20 mouse cellular contexts compared by ENCODE assay signal in genomic region chr9:72592016-72592415, GRCm38 (mm10). TPM values are rescaled to one million over a fixed set of nuclear protein-coding genes. Genes with fewer than 3 reads are reported as not detected.
DNase-seq lines count a peak whose midpoint lies in the region; ATAC-seq and TF ChIP-seq lines count a peak whose summit lies in the region.
"Had no signal": no experiment of that assay in that cellular context is flagged by ENCODE, and none has a peak within 500 bp of the region (broad histone marks: within the 10 kb centered on the region; RNA-seq: fewer than 3 reads in every experiment).

No protein-coding gene starts in this region.

- no peak for TF ChIP-seq CTCF in MEL (IDR thresholded peaks at IDR 0.05 in 2 of 3, conservative IDR thresholded peaks at IDR 0.05 in 1 of 3; ENCODE audit: control insufficient read depth in 1 of 3, insufficient read depth in 1 of 3, low read depth in 2 of 3, low read length in 3 of 3, poor library complexity in 1 of 3, severe bottlenecking in 1 of 3)

- peak in 1 of 2 experiments; percentile 58; a peak in 1 of 4 replicates for TF ChIP-seq EP300 in MEL (IDR thresholded peaks at IDR 0.05; ENCODE audit: low read depth in 1 of 2, low read length in 2 of 2)

- H3K9ac ChIP-seq in MEL (ENCODE audit: control insufficient read depth, low read depth, low read length, poor library complexity, severe bottlenecking) = no peak overlapping the region
- H3K9ac ChIP-seq in forebrain, embryonic 14.5 days (ENCODE audit: low read length) = no peak overlapping the region
- H3K9ac ChIP-seq: embryonic facial prominence, embryonic 12.5 days; heart, embryonic 12.5 days; hindbrain, embryonic 15.5 days had no signal

- no peak for TF ChIP-seq POLR2A in MEL (IDR thresholded peaks at IDR 0.05; ENCODE audit: control insufficient read depth in 1 of 2, insufficient read depth in 1 of 2, low read depth in 1 of 2, low read length in 2 of 2, poor library complexity in 1 of 2)

- ATAC-seq in hematopoietic stem cell, adult 5-6 weeks (replicated peaks in 1 of 2; ENCODE audit: insufficient read depth in 1 of 2, low FRiP score in 2 of 2, low TSS enrichment in 1 of 2, low read depth in 1 of 2, poor library complexity in 2 of 2, severe bottlenecking in 2 of 2) = peak; percentile 72 to 85; a peak in 3 of 4 replicates
- no peak for ATAC-seq in forebrain, embryonic 14.5 days
- ATAC-seq: activated CD4-positive, CD25-positive, alpha-beta regulatory T cell, adult 4 months; forebrain, embryonic 16.5 days; intestine, embryonic 16.5 days; Patski had no signal

- TF ChIP-seq RAD21 in MEL (IDR thresholded peaks at IDR 0.05; ENCODE audit: low read depth, low read length) = no peak

- H3K4me1 ChIP-seq in MEL (ENCODE audit: control insufficient read depth in 1 of 2, insufficient read depth in 2 of 2, low read length in 2 of 2) = no peaks in the 10 kb centered on the region; a peak in 1 of 4 replicates
- H3K4me1 ChIP-seq in forebrain, embryonic 14.5 days (ENCODE audit: control insufficient read depth, insufficient read depth, low read length) = no peaks in the 10 kb centered on the region
- H3K4me1 ChIP-seq: embryonic facial prominence, embryonic 12.5 days; heart, embryonic 12.5 days; hindbrain, embryonic 15.5 days had no signal

- H3K36me3 ChIP-seq in MEL (ENCODE audit: control insufficient read depth in 1 of 2, insufficient read depth in 2 of 2, low read length in 2 of 2) = peaks cover under 1 to 3% of the 10 kb centered on the region in 2 experiments; a peak in 3 of 4 replicates
- H3K36me3 ChIP-seq in splenic B cell, adult 2 months (ENCODE audit: control insufficient read depth, insufficient read depth, low read length, poor library complexity, severe bottlenecking) = 0 out of 2 replicates have a peak, but pooled peaks cover 2% of the 10 kb centered on the region
- 0 out of 2 replicates have a peak, but pooled peaks cover 6% of the 10 kb centered on the region for H3K36me3 ChIP-seq in forebrain, embryonic 14.5 days (ENCODE audit: control insufficient read depth, insufficient read depth, low read length)
- H3K36me3 ChIP-seq: embryonic facial prominence, embryonic 12.5 days had no signal

- no peak overlapping the region for H3K4me3 ChIP-seq in MEL (ENCODE audit: control insufficient read depth in 1 of 2, insufficient read depth in 1 of 2, low read depth in 2 of 2, low read length in 2 of 2)
- no peak overlapping the region for H3K4me3 ChIP-seq in forebrain, embryonic 14.5 days (ENCODE audit: low read depth, low read length)
- H3K4me3 ChIP-seq: embryonic facial prominence, embryonic 12.5 days; heart, adult 2 months; heart, embryonic 12.5 days; hindbrain, embryonic 15.5 days had no signal

- no peaks in the 10 kb centered on the region for H3K27me3 ChIP-seq in MEL (ENCODE audit: control insufficient read depth in 1 of 2, insufficient read depth in 2 of 2, low read length in 2 of 2)
- H3K27me3 ChIP-seq in splenic B cell, adult 2 months (ENCODE audit: control insufficient read depth, insufficient read depth, low read length, poor library complexity, severe bottlenecking) = no peaks in the 10 kb centered on the region
- no peaks in the 10 kb centered on the region for H3K27me3 ChIP-seq in forebrain, embryonic 14.5 days (replicated peaks; ENCODE audit: control insufficient read depth, insufficient read depth, low read length)
- H3K27me3 ChIP-seq: embryonic facial prominence, embryonic 12.5 days; heart, embryonic 12.5 days; hindbrain, embryonic 15.5 days; Patski had no signal

- H3K9me3 ChIP-seq in MEL (replicated peaks; ENCODE audit: insufficient read depth, low read length) = no peaks in the 10 kb centered on the region
- no peaks in the 10 kb centered on the region for H3K9me3 ChIP-seq in forebrain, embryonic 14.5 days (replicated peaks; ENCODE audit: control insufficient read depth, low read length)
- H3K9me3 ChIP-seq: embryonic facial prominence, embryonic 12.5 days; heart, embryonic 12.5 days; hindbrain, embryonic 15.5 days had no signal

- H3K4me2 ChIP-seq in forebrain, embryonic 14.5 days (ENCODE audit: low read length) = no peak overlapping the region
- H3K4me2 ChIP-seq: embryonic facial prominence, embryonic 12.5 days; heart, embryonic 12.5 days; hindbrain, embryonic 15.5 days had no signal

- DNase-seq in 416B (ENCODE audit: low read depth) (peak; percentile 54), MEL (ENCODE audit: low read depth, low spot score) (peak; percentile 69)
- DNase-seq in splenic B cell, adult 2 months (ENCODE audit: low read depth, low spot score) = peak; percentile 63
- no peak for DNase-seq in forebrain, embryonic 14.5 days (ENCODE audit: low spot score)
- no peak for DNase-seq in cerebellum, adult 11-12 months
- no peak for DNase-seq in urinary bladder, postnatal 4 days (ENCODE audit: low spot score in 2 of 2)
- DNase-seq: adrenal gland, adult 2 months; adrenal gland, postnatal 25 days; cerebellum, adult 2 months; cerebellum, postnatal 10 days; gastrocnemius, postnatal 10 days; heart, adult 2 months had no signal

- no peak overlapping the region for H3K27ac ChIP-seq in MEL (ENCODE audit: control insufficient read depth, low read depth, low read length)
- no peak overlapping the region for H3K27ac ChIP-seq in forebrain, embryonic 14.5 days (ENCODE audit: low read depth, low read length)
- H3K27ac ChIP-seq: embryonic facial prominence, embryonic 12.5 days; heart, adult 2 months; hindbrain, embryonic 15.5 days had no signal

- H3K79me2 ChIP-seq in MEL (ENCODE audit: control insufficient read depth, insufficient read depth, low read length, poor library complexity) = no peaks in the 10 kb centered on the region; the same call in 1 of the 2 replicates

TF ChIP-seq in MEL, 35 proteins besides CTCF, POLR2A, EP300 and RAD21:
- TF ChIP-seq JUND (IDR thresholded peaks at IDR 0.05; ENCODE audit: low read depth, low read length) = no peak
- TF ChIP-seq KAT2A (conservative IDR thresholded peaks at IDR 0.05; ENCODE audit: low read depth, low read length) = no peak
- no peak for TF ChIP-seq ZKSCAN1 (IDR thresholded peaks at IDR 0.05; ENCODE audit: low read depth, low read length)
- no peak; the same call in 1 of the 2 replicates for TF ChIP-seq MYC (IDR thresholded peaks at IDR 0.05; ENCODE audit: low read depth, low read length)
- TF ChIP-seq ZC3H11A (IDR thresholded peaks at IDR 0.05; ENCODE audit: low read depth, low read length) = no peak
- no peak for TF ChIP-seq POLR2AphosphoS5 (IDR thresholded peaks at IDR 0.05; ENCODE audit: borderline replicate concordance, low read depth, low read length)
- no peak for TF ChIP-seq TAL1 (IDR thresholded peaks at IDR 0.05; ENCODE audit: low read length)
- TF ChIP-seq CHD1 (IDR thresholded peaks at IDR 0.05; ENCODE audit: low read depth, low read length) = no peak
- no peak for TF ChIP-seq ETS1 (IDR thresholded peaks at IDR 0.05; ENCODE audit: low read depth, low read length)
- no peak for TF ChIP-seq TCF12 (IDR thresholded peaks at IDR 0.05; ENCODE audit: low read depth, low read length)
- no peak for TF ChIP-seq RCOR1 (IDR thresholded peaks at IDR 0.05; ENCODE audit: low read depth, low read length)
- no peak for TF ChIP-seq HCFC1 (IDR thresholded peaks at IDR 0.05; ENCODE audit: low read depth, low read length)
- no peak for TF ChIP-seq USF1 (IDR thresholded peaks at IDR 0.05; ENCODE audit: low read depth, low read length)
TF ChIP-seq in MEL: peak in this region for 0.

RNA-seq across cellular contexts. Expression of gene Rfx7, which starts 60.0 kb away (rescaled TPM):
- 6.2 and 9.3 TPM in 2 replicates for total RNA-seq in MEL (2012; rRNA removed)
- polyA plus RNA-seq in MEL (2012; ENCODE audit: insufficient read depth in 1 of 2, insufficient read length in 2 of 2, low read depth in 1 of 2, low replicate concordance in 2 of 2, missing spikeins in 1 of 2) = 10 to 100 TPM; 19.9 to 30.5 TPM
- 38.4 and 43.1 TPM in 2 replicates for total RNA-seq in hematopoietic stem cell, adult 5-6 weeks (2017)
- polyA plus RNA-seq in forebrain, embryonic 14.5 days (2014; fragmentation: Nextera tagmentation; extraction: Ambion mirVana) = 17.9 and 21.8 TPM in 2 replicates

Comparison
In these comparisons a context has a peak if more than half of its experiments do, and no peak if none do; other contexts are left out.
1. DNase-seq: peak in 416B (single experiment), MEL (single experiment) and splenic B cell, adult 2 months (single experiment); none in forebrain, embryonic 14.5 days (single experiment), cerebellum, adult 11-12 months (single experiment) and urinary bladder, postnatal 4 days (0 of 2).